Mouse (Mus musculus): ENCODE measurements around the gene Mtrr. TPM values are rescaled to one million over a fixed set of nuclear protein-coding genes. Genes with fewer than 3 reads are reported as not detected.
"Not testable (repeated sequence)": the region's sequence is repeated elsewhere in the genome, so short reads cannot be mapped to it uniquely, and the experiment has no call there.

Mtrr gene
- polyA plus RNA-seq, 1 experiment from 2014 or later = 24.2 TPM

- H3K9me3 ChIP-seq (replicated peaks) = no peaks in the 10 kb centered on the region
- H3K27me3 ChIP-seq (replicated peaks) = no peaks in the 10 kb centered on the region
- H3K4me2 ChIP-seq = no peak overlapping the region
- H3K9ac ChIP-seq = no peak overlapping the region
- WGBS (ENCODE audit: insufficient replicate concordance) = 76% methylated on average over 7 of the region's 7 CpGs
- H3K4me3 ChIP-seq = no peak overlapping the region
- H3K4me1 ChIP-seq = peaks cover 18% of the 10 kb centered on the region
- no peak overlapping the region for H3K27ac ChIP-seq
- ATAC-seq = no peak
- H3K36me3 ChIP-seq = peaks cover 69% of the 10 kb centered on the region
Observed at GRCm38 (mm10) chr13:68585441-68585840, 3.5 kb upstream of the Mtrr start.

- Histone ChIP-seq H3K36me3 (peaks cover 68% of the 10 kb centered on the region), H3K9me3 (replicated peaks) (no peaks in the 10 kb centered on the region), H3K4me2 (no peak overlapping the region), H3K4me1 (peaks cover 22% of the 10 kb centered on the region), H3K27me3 (replicated peaks) (no peaks in the 10 kb centered on the region), H3K27ac (no peak overlapping the region), H3K9ac (no peak overlapping the region), H3K4me3 (no peak overlapping the region)
- 90% methylated on average over 11 of the region's 11 CpGs for WGBS (ENCODE audit: insufficient replicate concordance)
- no peak for ATAC-seq
Observed at GRCm38 (mm10) chr13:68583961-68584360, 2.0 kb upstream of the Mtrr start.

DNA sequence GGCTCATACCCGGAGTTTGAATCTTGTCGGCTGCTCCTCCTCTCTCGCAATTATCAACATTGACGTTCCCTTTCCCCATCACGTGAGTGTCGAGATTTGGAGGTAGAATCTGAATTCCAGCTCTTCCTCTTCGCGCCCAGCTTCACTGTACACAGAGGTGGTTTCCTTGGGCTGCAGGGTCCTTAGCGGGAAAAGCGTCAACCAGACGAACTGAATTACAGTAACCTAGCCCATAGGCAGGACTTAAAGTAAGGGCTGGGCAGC is 500 bp upstream of the Mtrr start:
- peaks cover 22% of the 10 kb centered on the region for H3K4me1 ChIP-seq
- peak overlapping the region; percentile 79 for H3K9ac ChIP-seq
- peak overlapping the region; percentile 76 for H3K27ac ChIP-seq
- H3K36me3 ChIP-seq = peaks cover 68% of the 10 kb centered on the region
- H3K4me2 ChIP-seq = peak overlapping the region; percentile 88
- no peaks in the 10 kb centered on the region for H3K27me3 ChIP-seq (replicated peaks)
- H3K9me3 ChIP-seq (replicated peaks) = no peaks in the 10 kb centered on the region
- peak overlapping the region; percentile 81 for H3K4me3 ChIP-seq
- WGBS (ENCODE audit: insufficient replicate concordance) = 0% methylated on average over 11 of the region's 11 CpGs
- no peak for ATAC-seq

- peak overlapping the region; percentile 79 for H3K9ac ChIP-seq
- peaks cover 22% of the 10 kb centered on the region for H3K4me1 ChIP-seq
- H3K4me3 ChIP-seq = peak overlapping the region; percentile 81
- WGBS (ENCODE audit: insufficient replicate concordance) = 17% methylated on average over 14 of the region's 14 CpGs
- no peaks in the 10 kb centered on the region for H3K27me3 ChIP-seq (replicated peaks)
- no peak; the same call in 1 of the 2 replicates for ATAC-seq
- no peaks in the 10 kb centered on the region for H3K9me3 ChIP-seq (replicated peaks)
- H3K36me3 ChIP-seq = peaks cover 69% of the 10 kb centered on the region
- H3K27ac ChIP-seq = peak overlapping the region; percentile 76
- peak overlapping the region; percentile 88 for H3K4me2 ChIP-seq
Observed at GRCm38 (mm10) chr13:68581086-68581740, 736 bp downstream of the Mtrr start.

- peaks cover 15% of the 10 kb centered on the region for H3K4me1 ChIP-seq
- H3K27ac ChIP-seq = no peak overlapping the region
- no peak overlapping the region for H3K4me2 ChIP-seq
- H3K36me3 ChIP-seq = peaks cover 73% of the 10 kb centered on the region
- H3K9ac ChIP-seq = no peak overlapping the region
- no peak for ATAC-seq
- WGBS (ENCODE audit: insufficient replicate concordance) = 85% methylated on average over 7 of the region's 7 CpGs
- H3K4me3 ChIP-seq = no peak overlapping the region
- H3K9me3 ChIP-seq (replicated peaks) = no peaks in the 10 kb centered on the region
- no peaks in the 10 kb centered on the region for H3K27me3 ChIP-seq (replicated peaks)
Observed at GRCm38 (mm10) chr13:68577945-68578344, 4.0 kb downstream of the Mtrr start.

DNA sequence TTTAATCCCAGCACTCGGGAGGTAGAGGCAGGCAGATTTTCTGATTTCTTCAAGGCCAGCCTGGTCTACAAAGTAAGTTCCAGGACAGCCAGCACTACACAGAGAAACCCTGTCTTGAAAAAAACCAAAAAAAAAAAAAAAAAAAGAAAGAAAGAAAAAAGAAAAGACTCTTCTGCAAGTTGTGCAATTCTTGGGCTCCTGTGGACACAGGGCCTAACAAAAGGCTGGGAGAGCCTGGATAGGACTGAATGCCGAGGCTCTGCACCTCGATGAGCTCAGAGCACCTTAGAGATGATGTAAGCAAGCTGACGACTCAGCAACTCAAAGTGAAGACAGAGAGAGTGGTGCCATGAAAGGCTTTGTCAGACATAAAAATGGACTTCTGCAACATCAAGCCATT is 7.6 kb downstream of the Mtrr start:
- Histone ChIP-seq H3K4me1 (no peaks in the 10 kb centered on the region), H3K4me2 (no peak overlapping the region), H3K27me3 (replicated peaks) (no peaks in the 10 kb centered on the region), H3K9me3 (replicated peaks) (no peaks in the 10 kb centered on the region), H3K36me3 (peaks cover 98% of the 10 kb centered on the region), H3K27ac (no peak overlapping the region), H3K9ac (no peak overlapping the region), H3K4me3 (no peak overlapping the region)
- ATAC-seq = no peak
- WGBS (ENCODE audit: insufficient replicate concordance) = 81% methylated on average over 4 of the region's 4 CpGs

DNA sequence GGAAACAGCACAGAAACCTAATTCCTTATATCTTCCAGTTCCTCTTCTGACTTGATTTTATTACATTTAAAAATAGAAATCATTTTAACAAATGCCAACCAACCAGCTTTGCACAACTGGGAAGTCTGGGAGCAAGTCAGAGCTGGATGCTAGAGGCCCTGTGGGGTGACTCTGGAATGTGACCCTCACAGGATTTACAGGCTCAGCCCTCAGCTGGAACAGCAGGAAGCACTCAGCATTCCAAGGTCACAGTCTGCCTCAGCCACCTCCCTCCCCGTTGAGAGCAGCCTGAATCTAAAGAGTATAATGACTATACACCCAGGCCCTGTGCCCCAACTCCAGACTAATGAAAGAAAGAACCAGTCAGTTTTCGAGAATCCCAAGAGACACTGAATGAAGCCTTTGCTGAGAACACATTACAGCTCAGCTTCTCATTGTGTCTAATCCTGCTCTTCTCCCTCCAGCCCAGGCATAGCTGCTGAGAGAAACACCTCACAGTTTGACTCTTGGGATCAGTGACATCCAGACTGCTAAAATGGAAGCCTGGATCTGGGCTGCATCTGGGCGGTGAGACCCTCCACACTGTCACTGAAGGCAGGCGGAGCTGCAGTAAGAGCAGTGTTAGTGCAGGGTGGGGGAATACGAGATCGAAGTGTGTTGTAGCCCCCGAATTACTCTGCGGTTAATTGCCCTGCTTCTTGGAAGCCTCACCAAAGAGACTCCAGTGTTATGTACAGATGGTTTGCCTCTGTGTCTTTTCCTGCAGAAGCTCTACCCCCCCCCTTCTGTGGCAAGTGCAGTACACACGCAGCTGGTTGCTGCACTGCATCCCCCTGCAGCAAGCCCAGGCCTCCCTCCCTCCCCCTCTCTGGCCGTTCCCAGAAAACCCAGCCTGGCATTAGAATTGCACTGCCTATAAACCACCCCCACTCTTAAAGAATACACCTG is 8.7 kb downstream of the Mtrr start:
- Histone ChIP-seq H3K4me3 (no peak overlapping the region), H3K27me3 (replicated peaks) (no peaks in the 10 kb centered on the region), H3K27ac (no peak overlapping the region), H3K4me1 (no peaks in the 10 kb centered on the region), H3K9me3 (replicated peaks) (no peaks in the 10 kb centered on the region), H3K4me2 (no peak overlapping the region), H3K9ac (no peak overlapping the region), H3K36me3 (peaks cover 97% of the 10 kb centered on the region)
- WGBS (ENCODE audit: insufficient replicate concordance) = 77% methylated on average over 10 of the region's 10 CpGs
- ATAC-seq = no peak

DNA sequence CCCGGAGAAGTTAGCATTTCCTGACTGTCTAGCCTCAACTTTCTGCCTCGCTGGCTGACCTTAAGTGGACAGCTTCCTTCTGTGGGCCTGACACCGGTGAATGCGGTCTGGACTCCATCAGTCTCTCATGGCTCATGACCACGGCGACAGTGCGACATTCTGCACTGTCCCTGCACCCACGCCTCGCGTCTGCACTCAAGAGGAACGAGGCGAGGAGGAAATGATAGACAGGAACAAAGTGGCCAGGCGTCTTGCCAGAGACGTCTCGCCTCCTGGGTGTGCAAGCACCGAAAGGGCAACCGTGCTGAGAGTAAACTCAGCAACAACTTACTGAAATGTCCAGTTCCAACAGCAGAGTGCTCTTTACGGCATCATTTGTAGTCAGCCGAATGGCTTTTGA is 9.7 kb downstream of the Mtrr start:
- Histone ChIP-seq H3K4me1 (no peaks in the 10 kb centered on the region), H3K27ac (no peak overlapping the region), H3K36me3 (peaks cover 97% of the 10 kb centered on the region), H3K9ac (no peak overlapping the region), H3K27me3 (replicated peaks) (no peaks in the 10 kb centered on the region), H3K9me3 (replicated peaks) (no peaks in the 10 kb centered on the region), H3K4me3 (no peak overlapping the region), H3K4me2 (no peak overlapping the region)
- ATAC-seq = no peak
- WGBS (ENCODE audit: insufficient replicate concordance) = 85% methylated on average over 19 of the region's 19 CpGs

DNA sequence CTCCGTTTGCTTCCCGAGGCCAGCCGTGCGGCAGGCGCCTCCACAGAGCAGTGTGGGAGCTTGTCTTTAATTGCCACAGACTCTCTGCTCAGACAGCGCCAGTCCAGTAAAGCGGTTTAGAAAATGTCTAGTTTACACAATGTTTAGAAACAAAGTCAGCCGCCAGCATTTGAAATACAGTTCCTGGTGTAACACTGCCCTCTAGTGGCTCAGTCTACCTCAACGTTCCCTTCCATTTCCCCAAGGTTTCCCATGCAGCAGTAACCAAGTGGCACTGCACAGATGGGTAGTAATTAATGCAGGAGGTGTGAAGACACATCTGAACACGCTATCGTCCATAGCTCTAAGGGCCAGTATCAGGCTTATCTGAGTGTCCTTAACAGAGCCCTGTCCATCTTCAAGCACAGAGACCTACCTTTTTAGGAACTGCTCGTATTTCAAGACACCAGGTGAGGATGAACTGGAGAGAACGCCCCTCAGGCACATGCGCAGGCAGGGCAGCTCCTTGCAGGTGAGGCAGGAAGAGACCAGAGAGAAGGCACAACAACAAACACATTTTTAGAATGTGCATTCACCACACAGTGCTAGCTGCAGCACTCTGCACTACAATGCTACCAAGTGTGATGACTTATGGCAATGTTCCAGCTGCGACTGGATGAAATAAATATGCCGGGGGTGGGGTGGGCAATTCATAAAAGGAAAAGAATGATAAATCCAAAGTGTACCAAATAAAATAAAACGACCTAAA is 12.2 kb downstream of the Mtrr start:
- ATAC-seq = no peak
- Histone ChIP-seq H3K9me3 (replicated peaks) (no peaks in the 10 kb centered on the region), H3K27ac (no peak overlapping the region), H3K36me3 (peaks cover 97% of the 10 kb centered on the region), H3K27me3 (replicated peaks) (no peaks in the 10 kb centered on the region), H3K4me3 (no peak overlapping the region), H3K9ac (no peak overlapping the region), H3K4me2 (no peak overlapping the region), H3K4me1 (no peaks in the 10 kb centered on the region)
- WGBS (ENCODE audit: insufficient replicate concordance) = 73% methylated on average over 17 of the region's 17 CpGs

DNA sequence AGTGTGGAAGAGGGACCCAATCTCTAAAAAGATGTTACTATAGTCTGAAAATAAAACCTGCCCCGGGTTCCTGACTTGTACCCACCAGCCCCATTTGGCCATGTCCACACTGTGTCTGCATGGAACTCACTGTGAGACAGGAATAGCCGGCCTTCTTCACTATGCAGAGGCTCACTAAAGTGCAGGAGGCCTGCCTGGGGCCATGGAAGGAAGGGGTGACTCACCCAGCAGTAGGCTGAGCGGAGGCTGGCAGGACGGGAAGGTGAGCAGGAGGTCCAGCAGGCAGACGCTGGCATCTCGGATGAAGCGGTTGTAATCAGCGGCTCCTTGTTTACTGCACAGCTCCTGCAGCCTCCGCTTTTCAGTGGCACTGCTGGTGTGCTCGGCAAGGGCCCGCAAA is 13.4 kb downstream of the Mtrr start:
- Histone ChIP-seq H3K4me1 (no peaks in the 10 kb centered on the region), H3K36me3 (peaks cover 98% of the 10 kb centered on the region), H3K9ac (no peak overlapping the region), H3K4me2 (no peak overlapping the region), H3K27ac (no peak overlapping the region), H3K9me3 (replicated peaks) (no peaks in the 10 kb centered on the region), H3K4me3 (no peak overlapping the region), H3K27me3 (replicated peaks) (no peaks in the 10 kb centered on the region)
- WGBS (ENCODE audit: insufficient replicate concordance) = 88% methylated on average over 11 of the region's 11 CpGs
- no peak for ATAC-seq

DNA sequence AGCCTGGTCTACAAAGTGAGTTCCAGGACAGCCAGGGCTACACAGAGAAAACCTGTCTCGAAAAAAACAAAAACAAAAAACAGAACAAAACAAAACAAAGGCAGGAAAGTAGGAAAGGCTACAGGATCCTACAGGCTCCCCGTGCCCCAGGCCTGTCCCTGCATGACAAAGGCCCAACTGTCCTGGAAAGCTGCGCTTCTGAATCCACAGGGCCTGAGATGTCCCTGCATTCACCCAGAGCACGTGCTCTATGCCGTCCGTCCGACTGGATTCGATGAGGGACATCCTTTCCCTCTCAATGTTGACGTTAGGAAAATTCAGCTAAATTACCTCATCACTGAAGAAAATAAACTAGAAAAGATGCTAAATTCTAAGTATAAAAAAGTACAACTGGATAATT is 13.8 kb downstream of the Mtrr start:
- ATAC-seq = no peak
- no peaks in the 10 kb centered on the region for H3K9me3 ChIP-seq (replicated peaks)
- H3K9ac ChIP-seq = no peak overlapping the region
- no peak overlapping the region for H3K27ac ChIP-seq
- no peaks in the 10 kb centered on the region for H3K27me3 ChIP-seq (replicated peaks)
- H3K36me3 ChIP-seq = peaks cover 98% of the 10 kb centered on the region
- H3K4me3 ChIP-seq = no peak overlapping the region
- no peak overlapping the region for H3K4me2 ChIP-seq
- 80% methylated on average over 9 of the region's 9 CpGs for WGBS (ENCODE audit: insufficient replicate concordance)
- no peaks in the 10 kb centered on the region for H3K4me1 ChIP-seq

DNA sequence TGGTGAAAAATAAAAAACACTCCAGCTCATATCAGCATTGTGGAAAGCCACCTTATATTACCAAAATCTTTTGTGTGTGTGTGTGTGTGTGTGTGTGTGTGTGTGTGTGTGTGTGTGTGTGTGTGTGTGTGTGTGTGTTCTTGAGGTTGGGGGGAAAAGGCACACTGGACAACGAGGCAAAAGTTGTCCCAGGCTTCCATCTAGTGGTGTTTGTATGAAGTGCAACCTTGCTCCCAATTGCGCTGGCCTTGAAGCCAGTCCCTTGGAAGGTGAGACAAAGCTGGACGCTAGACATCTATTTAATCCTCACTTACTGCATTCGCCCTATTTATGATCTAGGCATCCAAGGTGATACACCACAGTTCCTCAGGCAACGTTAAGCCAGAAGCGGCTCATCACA is 28.6 kb downstream of the Mtrr start:
- not testable (repeated sequence) for ATAC-seq; H3K36me3 ChIP-seq; H3K27ac ChIP-seq; H3K4me2 ChIP-seq; H3K4me3 ChIP-seq; H3K9me3 ChIP-seq (replicated peaks); H3K4me1 ChIP-seq; H3K27me3 ChIP-seq (replicated peaks); H3K9ac ChIP-seq
- 26% methylated on average over 5 of the region's 6 CpGs for WGBS (ENCODE audit: insufficient replicate concordance)

Measured in liver, embryonic 12.5 days (tissue).